Mouse (Mus musculus) neural tube, embryonic 13.5 days (tissue): Measurements from ENCODE around the gene Sit1. TPM values are rescaled to one million over a fixed set of nuclear protein-coding genes. Genes with fewer than 3 reads are reported as not detected.

Experiments
- ATAC-seq: fragments of 200-750 bp; cut with Nextera tagmentation; 2 replicates; pipeline ENCODE4 v1.8.0; 2017; ENCODE audit warnings: low read depth, mild to moderate bottlenecking, moderate TSS enrichment, moderate library complexity
- H3K27ac ChIP-seq: fragments of 300-500 bp; sonication (generic); replicated peaks from 2 replicates; pipeline ENCODE4 v1.5.1; 2015; ENCODE audit warnings: moderate library complexity, mild to moderate bottlenecking, inconsistent platforms
- H3K27me3 ChIP-seq: fragments of 300-500 bp; sonication (generic); 2 replicates; pipeline ENCODE4 v1.6.1; 2015; ENCODE audit warnings: mild to moderate bottlenecking, inconsistent platforms
- H3K36me3 ChIP-seq: fragments of 300-500 bp; sonication (generic); 2 replicates; pipeline ENCODE4 v1.6.1; 2015; ENCODE audit warnings: mild to moderate bottlenecking, inconsistent platforms
- H3K4me1 ChIP-seq: fragments of 300-500 bp; sonication (generic); replicated peaks from 2 replicates; pipeline ENCODE4 v1.6.1; 2015; ENCODE audit warnings: inconsistent platforms
- H3K4me2 ChIP-seq: fragments of 300-500 bp; sonication (generic); 2 replicates; pipeline ENCODE4 v1.6.1; 2015; ENCODE audit warnings: inconsistent platforms, mild to moderate bottlenecking, moderate library complexity
- H3K4me3 ChIP-seq: fragments of 300-500 bp; sonication (generic); 2 replicates; pipeline ENCODE4 v1.5.1; 2015; ENCODE audit warnings: mild to moderate bottlenecking, inconsistent platforms
- H3K9ac ChIP-seq: fragments of 300-500 bp; sonication (generic); 2 replicates; pipeline ENCODE4 v1.6.1; 2015; ENCODE audit warnings: moderate library complexity, mild to moderate bottlenecking, inconsistent platforms
- H3K9me3 ChIP-seq: fragments of 300-500 bp; sonication (generic); 2 replicates; pipeline ENCODE4 v1.6.1; 2016; ENCODE audit warnings: inconsistent platforms
- WGBS: fragments of 180-500 bp; shearing (Covaris S2); methylation state at CpG from one replicate; pipeline ENCODE4 v1.1.7; 2015; 5-methylcytosine and 5-hydroxymethylcytosine counted together
- polyA plus RNA-seq: library from polyadenylated mRNA; unstranded; fragments of >200 nt; fragmentation: Nextera tagmentation; extraction: Ambion mirVana; gene quantifications from 2 replicates; pipeline ENCODE4 v1.2.1, GENCODE M21; 2015

Gene Sit1
- polyA plus RNA-seq, 1 experiment from 2014 or later, result not detected

GRCm38 (mm10) chr4:43480985-43481384 lies 2.5 kb downstream of the Sit1 start:
- H3K27ac ChIP-seq, result no peak overlapping the region
- no peak overlapping the region for H3K4me3 ChIP-seq
- H3K27me3 ChIP-seq, result no peaks in the 10 kb centered on the region
- no peak overlapping the region for H3K4me2 ChIP-seq
- no peaks in the 10 kb centered on the region for H3K4me1 ChIP-seq
- H3K9me3 ChIP-seq, result no peaks in the 10 kb centered on the region
- no peaks in the 10 kb centered on the region for H3K36me3 ChIP-seq
- no peak overlapping the region for H3K9ac ChIP-seq
- WGBS, result 84% methylated on average over 5 of the region's 5 CpGs
- ATAC-seq, result no peak

- WGBS, result 53% methylated on average over 24 of the region's 24 CpGs
- peak; percentile 29; the same call in 1 of the 2 replicates for ATAC-seq
- Histone ChIP-seq H3K27ac (no peak overlapping the region), H3K4me3 (no peak overlapping the region), H3K27me3 (no peaks in the 10 kb centered on the region), H3K4me2 (peak overlapping the region; percentile 22; the same call in 1 of the 2 replicates), H3K9ac (0 out of 2 replicates have a peak overlapping the region, but pooled peaks have one; percentile 31), H3K36me3 (no peaks in the 10 kb centered on the region), H3K9me3 (no peaks in the 10 kb centered on the region), H3K4me1 (no peaks in the 10 kb centered on the region)
Observed at GRCm38 (mm10) chr4:43478906-43479832, 4.4 kb downstream of the Sit1 start.

- peak; percentile 61 for ATAC-seq
- Histone ChIP-seq H3K4me1 (no peaks in the 10 kb centered on the region), H3K4me2 (peak overlapping the region; percentile 52), H3K9ac (peak overlapping the region; percentile 55; the same call in 1 of the 2 replicates), H3K27me3 (no peaks in the 10 kb centered on the region), H3K36me3 (no peaks in the 10 kb centered on the region), H3K27ac (no peak overlapping the region), H3K4me3 (peak overlapping the region; percentile 29), H3K9me3 (no peaks in the 10 kb centered on the region)
- 52% methylated on average over 8 of the region's 8 CpGs for WGBS
Observed at GRCm38 (mm10) chr4:43478534-43478858, 5.0 kb downstream of the Sit1 start.

GRCm38 (mm10) chr4:43477857-43478533 lies 5.5 kb downstream of the Sit1 start:
- Histone ChIP-seq H3K9me3 (no peaks in the 10 kb centered on the region), H3K27me3 (no peaks in the 10 kb centered on the region), H3K4me3 (peak overlapping the region; percentile 29), H3K4me2 (peak overlapping the region; percentile 52), H3K9ac (peak overlapping the region; percentile 55; the same call in 1 of the 2 replicates), H3K36me3 (no peaks in the 10 kb centered on the region), H3K4me1 (no peaks in the 10 kb centered on the region), H3K27ac (no peak overlapping the region)
- 18% methylated on average over 11 of the region's 11 CpGs for WGBS
- peak; percentile 96 for ATAC-seq

- H3K9me3 ChIP-seq, result no peaks in the 10 kb centered on the region
- no peak overlapping the region for H3K4me3 ChIP-seq
- 89% methylated on average over 6 of the region's 6 CpGs for WGBS
- H3K27me3 ChIP-seq, result no peaks in the 10 kb centered on the region
- no peak overlapping the region for H3K27ac ChIP-seq
- no peak for ATAC-seq
- no peaks in the 10 kb centered on the region for H3K4me1 ChIP-seq
- no peaks in the 10 kb centered on the region for H3K36me3 ChIP-seq
- no peak overlapping the region for H3K4me2 ChIP-seq
- H3K9ac ChIP-seq, result no peak overlapping the region
Observed at GRCm38 (mm10) chr4:43476604-43477003, 6.9 kb downstream of the Sit1 start.

GRCm38 (mm10) chr4:43473636-43474035 lies 9.9 kb downstream of the Sit1 start:
- no peak overlapping the region for H3K9ac ChIP-seq
- no peaks in the 10 kb centered on the region for H3K4me1 ChIP-seq
- ATAC-seq, result no peak
- no peak overlapping the region for H3K4me3 ChIP-seq
- H3K27me3 ChIP-seq, result no peaks in the 10 kb centered on the region
- H3K36me3 ChIP-seq, result no peaks in the 10 kb centered on the region
- 75% methylated on average over 1 of the region's 1 CpGs for WGBS
- no peak overlapping the region for H3K27ac ChIP-seq
- no peak overlapping the region for H3K4me2 ChIP-seq
- no peaks in the 10 kb centered on the region for H3K9me3 ChIP-seq

- Histone ChIP-seq H3K4me1 (no peaks in the 10 kb centered on the region), H3K9ac (no peak overlapping the region), H3K9me3 (no peaks in the 10 kb centered on the region), H3K36me3 (no peaks in the 10 kb centered on the region), H3K27me3 (no peaks in the 10 kb centered on the region), H3K4me2 (no peak overlapping the region), H3K27ac (no peak overlapping the region), H3K4me3 (no peak overlapping the region)
- ATAC-seq, result no peak
- WGBS, result 91% methylated on average over 10 of the region's 10 CpGs
Observed at GRCm38 (mm10) chr4:43470301-43470700, 13.2 kb downstream of the Sit1 start.

GRCm38 (mm10) chr4:43466872-43467271 lies 16.7 kb downstream of the Sit1 start:
- H3K27me3 ChIP-seq, result no peaks in the 10 kb centered on the region

GRCm38 (mm10) chr4:43465935-43466334 lies 17.6 kb downstream of the Sit1 start:
- H3K9ac ChIP-seq, result no peak overlapping the region
- WGBS, result 83% methylated on average over 6 of the region's 6 CpGs

More at GRCm38 (mm10) chr4:43466872-43467271, 16.7 kb downstream of the Sit1 start:
- Histone ChIP-seq H3K9ac (no peak overlapping the region), H3K4me2 (no peak overlapping the region), H3K4me3 (no peak overlapping the region), H3K4me1 (no peaks in the 10 kb centered on the region), H3K36me3 (no peaks in the 10 kb centered on the region), H3K27ac (no peak overlapping the region), H3K9me3 (no peaks in the 10 kb centered on the region)
- WGBS, result 90% methylated on average over 7 of the region's 7 CpGs
- ATAC-seq, result no peak

GRCm38 (mm10) chr4:43463102-43463501 lies 20.4 kb downstream of the Sit1 start:
- 90% methylated on average over 5 of the region's 5 CpGs for WGBS
- no peak overlapping the region for H3K4me2 ChIP-seq
- no peaks in the 10 kb centered on the region for H3K27me3 ChIP-seq
- ATAC-seq, result no peak
- H3K4me1 ChIP-seq, result no peaks in the 10 kb centered on the region
- no peak overlapping the region for H3K9ac ChIP-seq
- H3K27ac ChIP-seq, result no peak overlapping the region
- H3K36me3 ChIP-seq, result no peaks in the 10 kb centered on the region
- H3K4me3 ChIP-seq, result no peak overlapping the region
- H3K9me3 ChIP-seq, result no peaks in the 10 kb centered on the region

More at GRCm38 (mm10) chr4:43465935-43466334, 17.6 kb downstream of the Sit1 start:
- no peak for ATAC-seq
- H3K27me3 ChIP-seq, result no peaks in the 10 kb centered on the region
- no peak overlapping the region for H3K27ac ChIP-seq
- H3K4me1 ChIP-seq, result no peaks in the 10 kb centered on the region
- no peak overlapping the region for H3K4me3 ChIP-seq
- no peak overlapping the region for H3K4me2 ChIP-seq
- H3K9me3 ChIP-seq, result no peaks in the 10 kb centered on the region
- H3K36me3 ChIP-seq, result no peaks in the 10 kb centered on the region

- Histone ChIP-seq H3K27me3 (peaks cover 29% of the 10 kb centered on the region), H3K36me3 (no peaks in the 10 kb centered on the region), H3K4me1 (peaks cover 25% of the 10 kb centered on the region), H3K27ac (no peak overlapping the region), H3K4me2 (no peak overlapping the region), H3K9ac (no peak overlapping the region), H3K4me3 (no peak overlapping the region), H3K9me3 (no peaks in the 10 kb centered on the region)
- no peak for ATAC-seq
- 25% methylated on average over 8 of the region's 8 CpGs for WGBS
Observed at GRCm38 (mm10) chr4:43457124-43457523, 26.4 kb downstream of the Sit1 start.

GRCm38 (mm10) chr4:43456470-43456869 lies 27.1 kb downstream of the Sit1 start:
- Histone ChIP-seq H3K27ac (no peak overlapping the region), H3K27me3 (peaks cover 34% of the 10 kb centered on the region), H3K4me3 (no peak overlapping the region), H3K4me1 (peaks cover 25% of the 10 kb centered on the region), H3K36me3 (no peaks in the 10 kb centered on the region), H3K9ac (no peak overlapping the region), H3K9me3 (no peaks in the 10 kb centered on the region), H3K4me2 (no peak overlapping the region)
- no peak for ATAC-seq
- WGBS, result 33% methylated on average over 4 of the region's 4 CpGs
